Mouse (Mus musculus) brain, embryonic 18.5 days (tissue): ENCODE results near the gene Gm10271.

ENCODE experiments used
- DNase-seq: peaks from one replicate; pipeline ENCODE4 v3.0.0-alpha.2; 2012; ENCODE audit warnings: low read depth, low spot score

Gm10271 gene

GRCm38 (mm10) chr10:116932418-116932817 is 40.0 kb downstream of the Gm10271 start:
- no peak for DNase-seq

GRCm38 (mm10) chr10:116931497-116932179 is 40.8 kb downstream of the Gm10271 start:
- no peak for DNase-seq

GRCm38 (mm10) chr10:116930936-116931335 is 41.5 kb downstream of the Gm10271 start:
- no peak for DNase-seq

GRCm38 (mm10) chr10:116930506-116930905 is 41.9 kb downstream of the Gm10271 start:
- DNase-seq: no peak

- DNase-seq: no peak
Measured at GRCm38 (mm10) chr10:116928826-116929225, 43.6 kb downstream of the Gm10271 start.

GRCm38 (mm10) chr10:116926428-116927113 is 45.8 kb downstream of the Gm10271 start:
- no peak for DNase-seq

- no peak for DNase-seq
Measured at GRCm38 (mm10) chr10:116923651-116924495, 48.5 kb downstream of the Gm10271 start.

GRCm38 (mm10) chr10:116922161-116922560 is 50.2 kb downstream of the Gm10271 start:
- DNase-seq: no peak

GRCm38 (mm10) chr10:116921416-116921815 is 51.0 kb downstream of the Gm10271 start:
- DNase-seq: no peak

GRCm38 (mm10) chr10:116920641-116921040 is 51.8 kb downstream of the Gm10271 start:
- no peak for DNase-seq

- DNase-seq: no peak
Measured at GRCm38 (mm10) chr10:116919368-116920317, 52.8 kb downstream of the Gm10271 start.

- no peak for DNase-seq
Measured at GRCm38 (mm10) chr10:116916581-116916980, 55.8 kb downstream of the Gm10271 start.

- DNase-seq: no peak
Measured at GRCm38 (mm10) chr10:116915286-116915685, 57.1 kb downstream of the Gm10271 start.

- no peak for DNase-seq
Measured at GRCm38 (mm10) chr10:116914586-116914985, 57.8 kb downstream of the Gm10271 start.

GRCm38 (mm10) chr10:116913647-116914273 is 58.6 kb downstream of the Gm10271 start:
- no peak for DNase-seq

GRCm38 (mm10) chr10:116912850-116913249 is 59.6 kb downstream of the Gm10271 start:
- no peak for DNase-seq

- DNase-seq: no peak
Measured at GRCm38 (mm10) chr10:116908901-116909642, 63.3 kb downstream of the Gm10271 start.
